Mouse (Mus musculus) CH12.LX (cell line): Measurements from ENCODE around the gene Eef2kmt. TPM values are rescaled to one million over a fixed set of nuclear protein-coding genes. Genes with fewer than 3 reads are reported as not detected.

ENCODE experiments used
- DNase-seq: peaks from one replicate; pipeline ENCODE4 v3.0.0-alpha.2; 2013; ENCODE audit errors: extremely low read depth
- H3K27ac ChIP-seq: 2 replicates; pipeline ENCODE4 v1.5.1; 2012; ENCODE audit warnings: low read depth, mild to moderate bottlenecking, control low read depth, moderate library complexity; ENCODE audit not compliant: insufficient read depth
- H3K27me3 ChIP-seq: replicated peaks from 2 replicates; pipeline ENCODE3; 2012; ENCODE audit warnings: inconsistent platforms
- H3K36me3 ChIP-seq, 2 experiments: replicated peaks in 1 of 2; 2 replicates each; pipeline versions ENCODE3 to v1.6.1; 2012; ENCODE audit warnings: inconsistent platforms in 1 of 2, low read length in 1 of 2, mild to moderate bottlenecking in 1 of 2, mixed read lengths in 1 of 2, moderate library complexity in 1 of 2; ENCODE audit not compliant: control insufficient read depth in 1 of 2, insufficient read depth in 1 of 2
- H3K4me1 ChIP-seq, 2 experiments: 2 replicates each; pipeline ENCODE4 v1.6.1; 2012; ENCODE audit warnings: inconsistent platforms in 1 of 2, moderate library complexity in 1 of 2; ENCODE audit not compliant: insufficient read depth in 2 of 2, control insufficient read depth in 1 of 2
- H3K4me2 ChIP-seq: 2 replicates; pipeline ENCODE4 v1.6.1; 2012; ENCODE audit warnings: low read depth, mild to moderate bottlenecking, control low read depth; ENCODE audit not compliant: poor library complexity, insufficient read depth, severe bottlenecking
- H3K4me3 ChIP-seq, 3 experiments: fragments of 150-350 bp in 1 of 3; sonication (generic) in 1 of 3; replicated peaks in 1 of 3; 2 replicates each; pipeline versions ENCODE3 to v1.5.1; 2011 to 2012; ENCODE audit warnings: low read depth in 2 of 3, low read length in 2 of 3, mild to moderate bottlenecking in 2 of 3, moderate library complexity in 2 of 3, control low read depth in 1 of 3, improper control_type of control experiment in 1 of 3, inconsistent platforms in 1 of 3, mixed read lengths in 1 of 3; ENCODE audit not compliant: poor library complexity in 1 of 3
- H3K79me2 ChIP-seq: replicated peaks from 2 replicates; pipeline ENCODE4 v1.6.1; 2012; ENCODE audit warnings: mild to moderate bottlenecking, moderate library complexity; ENCODE audit not compliant: control insufficient read depth, poor library complexity, insufficient read depth, severe bottlenecking; ENCODE audit errors: extremely low read depth
- H3K9ac ChIP-seq: 2 replicates; pipeline ENCODE4 v1.6.1; 2012; ENCODE audit warnings: low read depth, mild to moderate bottlenecking, control low read depth, moderate library complexity; ENCODE audit not compliant: insufficient read depth
- H3K9me3 ChIP-seq: replicated peaks from 2 replicates; pipeline ENCODE3; 2012; ENCODE audit warnings: low read length, inconsistent platforms, mixed read lengths
- CHD1 ChIP-seq: IDR thresholded peaks from 2 replicates; pipeline ENCODE4 v1.6.1; 2012; ENCODE audit warnings: low read depth, low read length, improper control_type of control experiment, inconsistent platforms
- CHD2 ChIP-seq: IDR thresholded peaks from 2 replicates; pipeline ENCODE4 v1.6.1; 2011; ENCODE audit warnings: low read length, improper control_type of control experiment
- CTCF ChIP-seq, 2 experiments: IDR thresholded peaks in 1 of 2; conservative IDR thresholded peaks in 1 of 2; 2 replicates each; pipeline ENCODE4 v1.5.1; 2011 to 2012; ENCODE audit warnings: low read depth in 2 of 2, low read length in 2 of 2, improper control_type of control experiment in 1 of 2, inconsistent platforms in 1 of 2, mild to moderate bottlenecking in 1 of 2, moderate library complexity in 1 of 2
- E2F4 ChIP-seq: IDR thresholded peaks from 2 replicates; pipeline ENCODE4 v1.6.1; 2011; ENCODE audit warnings: low read depth, low read length, improper control_type of control experiment; ENCODE audit not compliant: insufficient replicate concordance
- ELF1 ChIP-seq: IDR thresholded peaks from 2 replicates; pipeline ENCODE4 v1.6.1; 2014; ENCODE audit warnings: low read depth, mild to moderate bottlenecking, inconsistent platforms, low read length, improper control_type of control experiment
- EP300 ChIP-seq: IDR thresholded peaks from 2 replicates; pipeline ENCODE4 v1.6.1; 2011; ENCODE audit warnings: low read length, improper control_type of control experiment
- ETS1 ChIP-seq: conservative IDR thresholded peaks from 2 replicates; pipeline ENCODE4 v1.6.1; 2012; ENCODE audit warnings: low read depth, mild to moderate bottlenecking, inconsistent platforms, low read length, improper control_type of control experiment, moderate library complexity
- GABPA ChIP-seq: IDR thresholded peaks from 2 replicates; pipeline ENCODE4 v1.6.1; 2012; ENCODE audit warnings: low read depth, low read length, improper control_type of control experiment, inconsistent platforms; ENCODE audit not compliant: insufficient replicate concordance
- HCFC1 ChIP-seq: IDR thresholded peaks from 2 replicates; pipeline ENCODE4 v1.6.1; 2012; ENCODE audit warnings: low read depth, mild to moderate bottlenecking, inconsistent platforms, low read length, improper control_type of control experiment
- IRF4 ChIP-seq: IDR thresholded peaks from 2 replicates; pipeline ENCODE4 v1.6.1; 2014; ENCODE audit warnings: low read depth, mild to moderate bottlenecking, inconsistent platforms, low read length, improper control_type of control experiment
- JUN ChIP-seq: IDR thresholded peaks from 2 replicates; pipeline ENCODE4 v1.6.1; 2011; ENCODE audit warnings: low read depth, mild to moderate bottlenecking, low read length, improper control_type of control experiment, moderate library complexity; ENCODE audit not compliant: insufficient read depth
- JUND ChIP-seq: conservative IDR thresholded peaks from 2 replicates; pipeline ENCODE4 v1.6.1; 2011; ENCODE audit warnings: low read depth, low read length, improper control_type of control experiment
- KAT2A ChIP-seq: IDR thresholded peaks from 2 replicates; pipeline ENCODE4 v1.6.1; 2012; ENCODE audit warnings: low read length, improper control_type of control experiment, inconsistent platforms; ENCODE audit not compliant: insufficient replicate concordance
- MAX ChIP-seq: IDR thresholded peaks from 2 replicates; pipeline ENCODE4 v1.6.1; 2011; ENCODE audit warnings: low read length, improper control_type of control experiment
- MAZ ChIP-seq: IDR thresholded peaks from 2 replicates; pipeline ENCODE4 v1.6.1; 2012; ENCODE audit warnings: low read depth, mild to moderate bottlenecking, inconsistent platforms, low read length, improper control_type of control experiment, moderate library complexity
- MEF2A ChIP-seq: IDR thresholded peaks from 2 replicates; pipeline ENCODE4 v1.6.1; 2014; ENCODE audit warnings: low read depth, mild to moderate bottlenecking, inconsistent platforms, low read length, improper control_type of control experiment, borderline replicate concordance
- MXI1 ChIP-seq: IDR thresholded peaks from 2 replicates; pipeline ENCODE4 v1.6.1; 2011; ENCODE audit warnings: mild to moderate bottlenecking, low read depth, low read length, improper control_type of control experiment
- NELFE ChIP-seq: IDR thresholded peaks from 2 replicates; pipeline ENCODE4 v1.6.1; 2011; ENCODE audit warnings: low read depth, low read length, improper control_type of control experiment
- NRF1 ChIP-seq: IDR thresholded peaks from 2 replicates; pipeline ENCODE4 v1.6.1; 2014; ENCODE audit warnings: low read depth, mild to moderate bottlenecking, inconsistent platforms, low read length, improper control_type of control experiment, moderate library complexity
- PAX5 ChIP-seq: IDR thresholded peaks from 2 replicates; pipeline ENCODE4 v1.6.1; 2012; ENCODE audit warnings: low read length, inconsistent platforms, mixed read lengths
- POLR2A ChIP-seq: IDR thresholded peaks from 2 replicates; pipeline ENCODE4 v1.6.1; 2011; ENCODE audit warnings: low read depth, mild to moderate bottlenecking, improper control_type of control experiment, low read length
- RAD21 ChIP-seq: IDR thresholded peaks from 2 replicates; pipeline ENCODE4 v1.6.1; 2011; ENCODE audit warnings: low read depth, mild to moderate bottlenecking, low read length, improper control_type of control experiment, moderate library complexity
- RCOR1 ChIP-seq: conservative IDR thresholded peaks from 2 replicates; pipeline ENCODE4 v1.6.1; 2012; ENCODE audit warnings: low read depth, mild to moderate bottlenecking, inconsistent platforms, low read length, improper control_type of control experiment
- SMC3 ChIP-seq: IDR thresholded peaks from 2 replicates; pipeline ENCODE4 v1.6.1; 2011; ENCODE audit warnings: low read depth, low read length, improper control_type of control experiment
- TBP ChIP-seq: conservative IDR thresholded peaks from 2 replicates; pipeline ENCODE4 v1.6.1; 2011; ENCODE audit warnings: low read depth, low read length, improper control_type of control experiment
- TCF12 ChIP-seq: IDR thresholded peaks from 2 replicates; pipeline ENCODE4 v1.6.1; 2014; ENCODE audit warnings: low read depth, mild to moderate bottlenecking, inconsistent platforms, low read length, improper control_type of control experiment
- USF1 ChIP-seq: IDR thresholded peaks from 2 replicates; pipeline ENCODE4 v1.6.1; 2014; ENCODE audit warnings: low read depth, mild to moderate bottlenecking, inconsistent platforms, low read length, improper control_type of control experiment
- USF2 ChIP-seq: conservative IDR thresholded peaks from 2 replicates; pipeline ENCODE4 v1.6.1; 2011; ENCODE audit warnings: low read depth, low read length, improper control_type of control experiment
- ZC3H11A ChIP-seq: IDR thresholded peaks from 2 replicates; pipeline ENCODE4 v1.6.1; 2012; ENCODE audit warnings: low read depth, mild to moderate bottlenecking, inconsistent platforms, low read length, improper control_type of control experiment
- ZKSCAN1 ChIP-seq: IDR thresholded peaks from 2 replicates; pipeline ENCODE4 v1.6.1; 2012; ENCODE audit warnings: low read depth, inconsistent platforms, low read length, improper control_type of control experiment, borderline replicate concordance
- ZNF384 ChIP-seq: IDR thresholded peaks from 2 replicates; pipeline ENCODE4 v1.6.1; 2012; ENCODE audit warnings: low read depth, low read length, improper control_type of control experiment, inconsistent platforms
- dilution Hi-C: fragments of 300-500 bp; cut with MboI; formaldehyde crosslinking; loops from 2 replicates; pipeline ENCODE4 v1.14.3; 2020; ENCODE audit warnings: low sequenced_read_pairs; ENCODE audit not compliant: extremely low pct_unique_long_range_greater_than_20kb, extremely low pct_ligation_motif_present
- in situ Hi-C: fragments of 300-500 bp; cut with MboI; formaldehyde crosslinking; loops from 3 replicates; pipeline ENCODE4 v1.14.3; 2019; ENCODE audit warnings: low sequenced_read_pairs, low pct_ligation_motif_present, low pct_unique_long_range_greater_than_20kb, mixed read lengths
- polyA plus RNA-seq: library from polyadenylated mRNA; unstranded; fragments of >175 nt; gene quantifications from 2 replicates; pipeline ENCODE4 v1.2.1, GENCODE M21; 2012; ENCODE audit warnings: low read depth; ENCODE audit not compliant: insufficient read length
- total RNA-seq, 2 experiments: library from RNA; depleted of rRNA; stranded (reverse); fragments of 300-350 nt in 1 of 2; fragments of >200 nt in 1 of 2; gene quantifications; 2 replicates each; pipeline ENCODE4 v1.2.3; 2012 to 2014

Gene Eef2kmt
- total and polyA plus RNA-seq, 3 experiments = 38.5 to 41.6 (median 39.8) TPM

DNA sequence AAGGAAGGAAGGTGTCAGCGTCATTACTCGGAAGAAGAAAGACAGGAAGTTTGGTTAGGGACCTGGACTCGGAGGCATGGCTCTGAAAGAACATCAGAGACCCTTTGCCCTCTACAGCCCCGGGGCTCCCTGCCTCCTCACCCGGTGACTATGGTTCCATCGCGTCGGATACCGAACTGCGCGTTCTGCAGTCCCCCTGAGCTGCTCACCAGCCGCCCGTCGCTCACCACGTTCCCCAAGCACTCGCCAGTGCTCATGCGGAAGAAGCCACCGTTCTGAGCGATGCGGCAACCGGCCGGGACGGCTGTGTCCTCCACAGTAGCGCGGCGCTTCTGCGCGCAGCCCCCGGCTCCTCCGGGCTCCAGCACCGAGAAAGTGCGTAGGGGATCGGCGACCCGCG, 52.6 kb downstream of the Eef2kmt start:
- H3K4me1 ChIP-seq = peaks cover 6 to 38% of the 10 kb centered on the region in 2 experiments
- H3K27ac ChIP-seq = peak overlapping the region; percentile 12
- peak overlapping the region; percentile 75 to 91 (median 83) for H3K4me3 ChIP-seq
- H3K9me3 ChIP-seq = no peaks in the 10 kb centered on the region
- H3K27me3 ChIP-seq = no peaks in the 10 kb centered on the region
- dilution Hi-C loops = no loop called here
- DNase-seq = peak; percentile 14
- in situ Hi-C loops = no loop called here
- H3K4me2 ChIP-seq = peak overlapping the region; percentile 59
- TF ChIP-seq GABPA (no peak), MXI1 (no peak; the same call in 1 of the 2 replicates), TCF12 (no peak), CHD2 (no peak), ZNF384 (no peak), RCOR1 (no peak), HCFC1 (no peak), ZKSCAN1 (no peak), KAT2A (no peak), ETS1 (no peak), NELFE (no peak), USF2 (no peak), RAD21 (no peak), NRF1 (no peak), JUND (no peak)
- H3K79me2 ChIP-seq = no peaks in the 10 kb centered on the region; the same call in 1 of the 2 replicates
- peak overlapping the region; percentile 62 for H3K9ac ChIP-seq
- H3K36me3 ChIP-seq = peaks cover 35 to 64% of the 10 kb centered on the region in 2 experiments

GRCm38 (mm10) chr16:5202681-5203080, 53.1 kb downstream of the Eef2kmt start:
- Histone ChIP-seq H3K4me2 (peak overlapping the region; percentile 59), H3K27me3 (no peaks in the 10 kb centered on the region), H3K36me3 (peaks cover 38 to 69% of the 10 kb centered on the region in 2 experiments), H3K9ac (peak overlapping the region; percentile 62), H3K4me3 (peak overlapping the region; percentile 75 to 91 (median 83)), H3K4me1 (peaks cover 6 to 38% of the 10 kb centered on the region in 2 experiments), H3K27ac (no peak overlapping the region; the same call in 1 of the 2 replicates), H3K79me2 (no peaks in the 10 kb centered on the region; the same call in 1 of the 2 replicates), H3K9me3 (no peaks in the 10 kb centered on the region)
- dilution Hi-C loops = no loop called here
- peak; percentile 72 for DNase-seq
- in situ Hi-C loops = no loop called here
- TF ChIP-seq MXI1 (peak; percentile 73), NELFE (peak; percentile 44; the same call in 1 of the 2 replicates), ZC3H11A (no peak; the same call in 1 of the 2 replicates), USF2 (no peak), ELF1 (peak; percentile 23; the same call in 1 of the 2 replicates), E2F4 (no peak), RAD21 (peak; percentile 66), ZKSCAN1 (no peak), CHD1 (0 out of 2 replicates have a peak, but pooled peaks have one; percentile 32), ETS1 (no peak), TBP (no peak), IRF4 (peak; percentile 50; the same call in 1 of the 2 replicates), CTCF (conservative IDR thresholded peaks at IDR 0.05 in 1 of 2, IDR thresholded peaks at IDR 0.05 in 1 of 2; ENCODE audit: low read depth in 2 of 2, low read length in 2 of 2) (peak; percentile 40 to 87; a peak in 3 of 4 replicates), MAZ (no peak), KAT2A (no peak), JUN (no peak), EP300 (no peak), POLR2A (no peak), PAX5 (no peak), CHD2 (no peak), MEF2A (no peak), TCF12 (no peak), USF1 (no peak), MAX (peak; percentile 24; the same call in 1 of the 2 replicates), ZNF384 (no peak), SMC3 (peak; percentile 85), GABPA (no peak), JUND (peak; percentile 23; the same call in 1 of the 2 replicates)
